Mouse (Mus musculus) ES-Bruce4 (cell line): ENCODE results near the gene Mcm7. TPM values are rescaled to one million over a fixed set of nuclear protein-coding genes. Genes with fewer than 3 reads are reported as not detected.
A peak's percentile ranks its signal among the peaks of the same experiment; 100 is the strongest.

ENCODE experiments used
- H3K27ac ChIP-seq: 2 replicates; pipeline ENCODE4 v1.5.1; 2012; ENCODE audit warnings: low read length, inconsistent platforms; ENCODE audit not compliant: insufficient read depth
- H3K27me3 ChIP-seq: 2 replicates; pipeline ENCODE4 v1.6.1; 2012; ENCODE audit warnings: mild to moderate bottlenecking, low read length, inconsistent platforms; ENCODE audit not compliant: control insufficient read depth, poor library complexity, insufficient read depth, severe bottlenecking
- H3K36me3 ChIP-seq: 2 replicates; pipeline ENCODE4 v1.6.1; 2012; ENCODE audit warnings: inconsistent platforms, mild to moderate bottlenecking, low read length, moderate library complexity; ENCODE audit not compliant: control insufficient read depth, poor library complexity, insufficient read depth, severe bottlenecking
- H3K4me1 ChIP-seq: one replicate; pipeline ENCODE4 v1.8.1; 2011; ENCODE audit warnings: low read length; ENCODE audit not compliant: control insufficient read depth, insufficient read depth
- H3K4me3 ChIP-seq: 2 replicates; pipeline ENCODE4 v1.5.1; 2011; ENCODE audit warnings: low read depth, mild to moderate bottlenecking, low read length
- H3K9ac ChIP-seq: 2 replicates; pipeline ENCODE4 v1.6.1; 2012; ENCODE audit warnings: low read depth, mild to moderate bottlenecking, inconsistent platforms; ENCODE audit not compliant: poor library complexity, severe bottlenecking
- H3K9me3 ChIP-seq: replicated peaks from 2 replicates; pipeline ENCODE4 v1.6.1; 2012; ENCODE audit warnings: mild to moderate bottlenecking, low read length, inconsistent platforms; ENCODE audit not compliant: control insufficient read depth, poor library complexity, insufficient read depth, severe bottlenecking
- CTCF ChIP-seq: IDR thresholded peaks from one replicate; pipeline ENCODE4 v1.8.1; 2011; ENCODE audit warnings: low read depth, low read length
- EP300 ChIP-seq: IDR thresholded peaks from 2 replicates; pipeline ENCODE4 v1.6.1; 2011; ENCODE audit warnings: low read depth, low read length; ENCODE audit not compliant: insufficient read depth
- POLR2A ChIP-seq: IDR thresholded peaks from one replicate; pipeline ENCODE4 v1.8.1; 2011; ENCODE audit warnings: low read length; ENCODE audit not compliant: insufficient read depth
- polyA plus RNA-seq: library from polyadenylated mRNA; stranded (reverse); fragments of >200 nt; gene quantifications from 2 replicates; pipeline ENCODE4 v1.2.4, GENCODE M21; 2011; ENCODE audit warnings: low read depth; ENCODE audit not compliant: missing spikeins, insufficient read depth, insufficient read length

Mcm7 gene
- polyA plus RNA-seq, 1 experiment, result 298 TPM

GRCm38 (mm10) chr5:138186950-138187638 lies 14.9 kb upstream of the Mcm7 start, which contains the start of the genes Taf6 and Cnpy4:
TSS of gene Taf6 (minus strand) at chr5:138187451.
TSS of gene Cnpy4 (plus strand) at chr5:138187485.
- no peaks in the 10 kb centered on the region for H3K4me1 ChIP-seq
- H3K4me3 ChIP-seq, result peak within 1 kb of the TSS; percentile 95
- H3K27ac ChIP-seq, result peak within 1 kb of the TSS; percentile 2; the same call in 1 of the 2 replicates
- no peaks in the 10 kb centered on the region for H3K27me3 ChIP-seq
- H3K9ac ChIP-seq, result peak within 1 kb of the TSS; percentile 71
- no peaks in the 10 kb centered on the region for H3K9me3 ChIP-seq
- no peak for TF ChIP-seq CTCF
- peak; percentile 85 for TF ChIP-seq POLR2A
- H3K36me3 ChIP-seq, result peaks cover 10% of the 10 kb centered on the region

- TF ChIP-seq POLR2A (no peak), EP300 (no peak), CTCF (no peak)
- no peaks in the 10 kb centered on the region for H3K9me3 ChIP-seq
- H3K36me3 ChIP-seq, result peaks cover 25% of the 10 kb centered on the region
- 0 out of 2 replicates have a peak overlapping the region, but pooled peaks have one; percentile 94 for H3K9ac ChIP-seq
- H3K4me1 ChIP-seq, result peaks cover 1% of the 10 kb centered on the region
- no peaks in the 10 kb centered on the region for H3K27me3 ChIP-seq
- no peak overlapping the region for H3K27ac ChIP-seq
- no peak overlapping the region for H3K4me3 ChIP-seq
Measured at GRCm38 (mm10) chr5:138173217-138173616, 995 bp upstream of the Mcm7 start.

GRCm38 (mm10) chr5:138170936-138171561 lies 1.2 kb downstream of the Mcm7 start:
- Histone ChIP-seq H3K9ac (peak overlapping the region; percentile 94), H3K9me3 (no peaks in the 10 kb centered on the region), H3K27me3 (no peaks in the 10 kb centered on the region), H3K4me3 (peak overlapping the region; percentile 94), H3K4me1 (peaks cover 2% of the 10 kb centered on the region), H3K36me3 (peaks cover 41% of the 10 kb centered on the region), H3K27ac (peak overlapping the region; percentile 77)
- TF ChIP-seq CTCF (no peak), POLR2A (no peak), EP300 (peak; percentile 20; the same call in 1 of the 2 replicates)

GRCm38 (mm10) chr5:138165594-138165993 lies 6.6 kb downstream of the Mcm7 start:
- no peaks in the 10 kb centered on the region for H3K27me3 ChIP-seq
- H3K9ac ChIP-seq, result no peak overlapping the region
- H3K27ac ChIP-seq, result peak overlapping the region; percentile 64
- H3K9me3 ChIP-seq, result no peaks in the 10 kb centered on the region
- TF ChIP-seq EP300 (no peak), CTCF (no peak), POLR2A (no peak)
- peaks cover 2% of the 10 kb centered on the region for H3K4me1 ChIP-seq
- H3K4me3 ChIP-seq, result no peak overlapping the region
- H3K36me3 ChIP-seq, result peaks cover 71% of the 10 kb centered on the region

- no peak for TF ChIP-seq EP300
- H3K9me3 ChIP-seq, result no peaks in the 10 kb centered on the region
- peaks cover 2% of the 10 kb centered on the region for H3K4me1 ChIP-seq
- peaks cover 56% of the 10 kb centered on the region for H3K36me3 ChIP-seq
- peak overlapping the region; percentile 64 for H3K27ac ChIP-seq
- no peaks in the 10 kb centered on the region for H3K27me3 ChIP-seq
- H3K4me3 ChIP-seq, result no peak overlapping the region
- no peak overlapping the region for H3K9ac ChIP-seq
Measured at GRCm38 (mm10) chr5:138163610-138164009, 8.6 kb downstream of the Mcm7 start.

GRCm38 (mm10) chr5:138163046-138163445 lies 9.2 kb downstream of the Mcm7 start:
- H3K4me3 ChIP-seq, result no peak overlapping the region
- H3K4me1 ChIP-seq, result no peaks in the 10 kb centered on the region
- TF ChIP-seq POLR2A (no peak), EP300 (0 out of 2 replicates have a peak, but pooled peaks have one; percentile 4)
- H3K27ac ChIP-seq, result peak overlapping the region; percentile 64
- no peaks in the 10 kb centered on the region for H3K27me3 ChIP-seq
- H3K9ac ChIP-seq, result no peak overlapping the region
- no peaks in the 10 kb centered on the region for H3K9me3 ChIP-seq
- H3K36me3 ChIP-seq, result peaks cover 51% of the 10 kb centered on the region
